Mouse (Mus musculus): ENCODE data around the gene Cep57l1. TPM values are rescaled to one million over a fixed set of nuclear protein-coding genes. Genes with fewer than 3 reads are reported as not detected.
"Not testable (repeated sequence)": the region's sequence is repeated elsewhere in the genome, so short reads cannot be mapped to it uniquely, and the experiment has no call there.

Cep57l1 gene
- total RNA-seq (2021): 1 to 10 TPM; 3.9 to 4.1 TPM
- long read RNA-seq, experiment 1, partial matches to known transcripts: 1 of 5 reads
- long read RNA-seq, experiment 1, other reads (novel, unspliced or antisense): 3 of 5 reads
- long read RNA-seq, experiment 2, partial matches to known transcripts: 1 of 2 reads
- long read RNA-seq, experiment 2, other reads (novel, unspliced or antisense): 1 of 2 reads

- peak; percentile 91 for DNase-seq
Measured at GRCm38 (mm10) chr10:41809771-41810563, at the start of gene Cep57l1, which contains the start of gene Sesn1. Gene Cep57l1, minus strand, starts transcription at chr10:41809871. Gene Sesn1, plus strand, starts transcription at chr10:41809935.

DNA sequence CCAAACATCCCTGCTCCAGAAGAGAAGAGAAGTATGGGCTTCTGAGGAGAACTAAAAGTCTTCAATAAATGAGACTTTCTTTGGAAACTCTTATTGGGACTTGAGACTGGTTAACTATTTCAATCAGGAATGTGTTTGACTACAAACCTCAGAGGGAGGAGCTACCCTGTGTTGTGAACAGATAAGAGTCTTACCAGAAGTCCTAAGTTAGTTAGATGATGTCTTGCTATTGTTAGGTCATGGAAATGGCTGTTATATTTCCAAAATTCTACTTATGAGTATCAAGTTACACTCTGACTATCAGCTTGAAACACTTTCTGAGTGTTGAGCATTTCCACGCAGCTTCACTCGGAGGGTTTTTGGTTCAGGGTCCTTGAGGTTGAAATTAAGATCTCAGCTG lies 39.0 kb upstream of the Cep57l1 start:
- no peak for DNase-seq

DNA sequence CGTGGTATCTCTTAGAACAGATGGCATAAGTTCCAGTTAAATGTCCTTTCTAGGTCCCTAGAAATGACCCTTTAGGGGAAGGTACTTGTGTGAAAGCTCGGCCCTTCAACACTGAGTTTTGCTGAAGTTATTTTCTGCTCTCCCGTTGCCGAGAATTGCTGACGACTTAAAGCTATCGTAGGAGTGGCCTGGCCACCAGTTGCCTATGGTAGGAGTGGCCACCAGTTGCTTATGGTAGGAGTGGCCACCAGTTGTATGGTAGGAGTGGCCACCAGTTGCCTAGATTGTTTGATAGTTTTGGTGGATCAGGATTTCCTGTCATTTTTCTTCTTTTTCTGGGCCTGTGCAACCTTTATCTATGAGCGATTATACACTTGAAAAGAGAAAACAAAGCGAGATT lies 38.1 kb upstream of the Cep57l1 start:
- DNase-seq: no peak

- no peak for DNase-seq
Measured at GRCm38 (mm10) chr10:41838911-41839310, 29.2 kb upstream of the Cep57l1 start.

DNA sequence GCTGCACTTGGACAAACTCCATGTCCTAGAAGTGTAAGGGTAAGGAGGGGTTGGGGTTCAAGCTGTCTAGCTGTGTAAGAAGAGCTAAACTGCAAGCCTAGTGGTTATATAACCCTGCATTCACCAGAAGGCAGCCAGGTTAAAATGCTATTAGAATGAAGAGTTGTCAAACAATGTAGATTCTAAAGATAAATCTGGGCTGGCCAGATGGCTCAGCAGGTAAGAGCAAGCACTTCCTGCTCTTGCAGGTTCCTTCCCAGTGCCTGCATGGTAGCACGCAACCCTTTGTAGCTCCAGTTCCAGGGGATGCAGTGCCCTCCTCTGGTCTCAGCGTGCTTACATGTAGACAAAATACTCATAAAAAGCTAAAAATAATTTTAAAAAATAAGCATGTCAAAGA lies 24.5 kb upstream of the Cep57l1 start:
- no peak for DNase-seq

DNA sequence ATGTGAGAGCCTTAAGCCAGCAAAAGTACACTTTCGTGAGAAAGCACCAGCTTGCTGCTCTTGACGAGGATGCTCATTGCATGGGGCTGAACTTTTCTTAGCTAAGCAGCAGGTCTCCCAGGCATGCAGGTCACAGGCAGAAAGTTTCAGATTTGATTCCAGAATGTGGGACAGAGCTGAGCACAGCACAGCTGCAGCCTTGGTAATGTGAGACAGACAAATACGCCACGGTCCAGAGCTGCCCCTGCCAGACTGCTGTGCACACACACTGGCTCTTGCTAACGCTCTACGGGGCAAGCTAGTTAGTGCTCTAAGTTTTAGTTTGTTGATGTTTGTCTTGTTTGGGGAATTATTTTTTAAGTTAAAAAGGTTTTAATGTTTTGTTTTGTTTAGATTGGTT lies 22.5 kb upstream of the Cep57l1 start:
- peak; percentile 32 for DNase-seq

- DNase-seq: peak; percentile 55
Measured at GRCm38 (mm10) chr10:41830851-41831522, 21.3 kb upstream of the Cep57l1 start.

- no peak for DNase-seq
Measured at GRCm38 (mm10) chr10:41830445-41830844, 20.8 kb upstream of the Cep57l1 start.

DNA sequence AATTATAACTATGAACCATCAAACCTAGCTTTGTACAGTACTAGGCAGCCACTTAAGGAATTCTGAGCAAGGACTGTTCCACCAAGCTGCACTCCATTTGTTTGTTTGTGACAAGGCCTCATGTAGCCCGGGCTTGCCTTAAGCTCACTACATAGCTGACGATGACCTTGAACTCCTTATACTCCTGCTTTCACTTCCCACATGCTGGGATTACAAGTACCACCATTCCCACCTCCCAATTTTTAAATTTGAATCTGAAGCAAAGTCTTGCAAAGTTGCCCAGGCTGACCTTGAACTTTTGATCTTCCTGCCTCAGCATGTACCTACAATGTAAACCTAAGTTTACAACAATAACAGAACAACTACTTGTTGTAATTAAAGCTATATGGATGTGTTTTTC lies 20.3 kb upstream of the Cep57l1 start:
- DNase-seq: no peak

GRCm38 (mm10) chr10:41829191-41829590 lies 19.5 kb upstream of the Cep57l1 start:
- DNase-seq: no peak

GRCm38 (mm10) chr10:41827784-41828183 lies 18.1 kb upstream of the Cep57l1 start:
- DNase-seq: no peak

- DNase-seq: no peak
Measured at GRCm38 (mm10) chr10:41826526-41827116, 16.9 kb upstream of the Cep57l1 start.

DNA sequence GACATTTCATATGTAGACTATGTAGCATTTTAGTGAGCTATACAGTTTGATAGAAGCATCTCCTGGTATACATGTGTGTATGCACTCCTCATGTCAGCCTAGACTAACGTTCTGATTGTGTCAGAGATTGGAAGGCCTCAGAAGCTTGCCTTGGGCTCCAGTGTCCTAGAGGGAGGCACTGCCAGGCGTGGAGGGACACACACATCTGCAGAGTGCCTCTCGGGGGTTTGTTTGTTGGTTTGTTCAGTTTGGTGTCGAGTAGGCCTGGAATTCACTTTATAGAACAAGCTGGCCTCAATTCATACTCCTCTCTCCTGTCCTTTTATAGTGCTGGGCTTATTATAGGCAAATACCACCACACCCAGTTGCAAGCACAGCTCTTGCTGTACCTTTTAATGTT lies 16.3 kb upstream of the Cep57l1 start:
- DNase-seq: no peak

DNA sequence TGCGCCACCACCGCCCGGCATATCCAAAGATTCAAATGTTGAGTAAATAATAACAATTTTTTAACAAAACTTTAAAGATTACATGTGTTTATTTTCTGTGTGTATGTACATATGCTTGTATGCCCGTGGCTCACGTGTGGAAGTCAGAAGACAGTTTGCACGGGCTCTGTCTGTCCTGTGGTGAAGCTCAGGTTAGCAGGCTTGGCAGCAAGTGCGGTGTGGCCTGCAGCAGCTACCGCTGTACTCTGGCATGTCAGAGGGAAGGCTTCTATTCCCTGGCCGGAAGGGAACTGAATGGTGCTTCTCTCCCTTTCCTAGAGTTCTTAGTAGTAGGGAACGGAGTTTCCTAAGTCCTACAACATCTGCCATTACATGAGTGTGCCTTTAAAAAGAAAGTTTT lies 15.4 kb upstream of the Cep57l1 start:
- DNase-seq: no peak

DNA sequence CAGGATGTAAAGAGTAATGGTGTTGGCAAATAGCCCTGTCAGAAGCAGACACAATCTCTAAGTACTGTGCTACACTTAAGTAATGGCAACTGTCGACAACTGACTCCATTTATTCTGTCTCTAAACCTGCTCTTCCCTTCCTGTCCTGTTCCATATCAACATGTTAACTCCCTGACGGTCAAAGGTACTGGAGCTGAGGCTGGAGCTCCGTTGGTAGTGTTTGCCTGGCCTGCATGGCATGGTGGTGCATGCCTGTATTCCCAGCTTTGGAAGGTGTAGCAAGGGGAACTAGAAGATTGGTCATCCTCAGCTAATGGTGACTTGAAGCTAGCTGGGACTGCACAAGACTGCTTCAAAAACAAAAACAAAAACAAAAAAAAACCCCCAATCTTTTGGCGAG lies 14.2 kb upstream of the Cep57l1 start:
- DNase-seq: no peak

DNA sequence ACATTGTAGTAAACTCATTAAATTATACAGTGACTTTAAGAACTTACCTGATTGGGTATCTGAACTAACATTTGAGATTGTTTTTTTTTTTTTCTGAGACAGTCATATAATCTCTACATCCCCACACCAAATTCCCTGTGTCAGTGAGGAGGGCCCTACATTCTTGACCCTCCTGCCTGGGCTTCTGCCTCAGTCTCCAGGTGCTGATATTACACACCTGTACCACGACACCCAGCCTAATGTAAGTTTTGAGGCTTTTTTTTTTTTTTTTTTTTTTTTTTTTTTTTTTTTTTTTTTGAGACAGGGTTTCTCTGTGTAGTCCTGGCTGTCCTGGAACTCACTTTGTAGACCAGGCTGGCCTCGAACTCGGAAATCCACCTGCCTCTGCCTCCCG lies 13.6 kb upstream of the Cep57l1 start:
- not testable (repeated sequence) for DNase-seq

GRCm38 (mm10) chr10:41822573-41823281 lies 13.1 kb upstream of the Cep57l1 start:
- no peak for DNase-seq

- no peak for DNase-seq
Measured at GRCm38 (mm10) chr10:41821171-41821570, 11.5 kb upstream of the Cep57l1 start.

GRCm38 (mm10) chr10:41820401-41820800 lies 10.7 kb upstream of the Cep57l1 start:
- no peak for DNase-seq

- DNase-seq: no peak
Measured at GRCm38 (mm10) chr10:41819307-41819706, 9.6 kb upstream of the Cep57l1 start.

GRCm38 (mm10) chr10:41818733-41819070 lies 9.0 kb upstream of the Cep57l1 start:
- DNase-seq: not testable (repeated sequence)

DNA sequence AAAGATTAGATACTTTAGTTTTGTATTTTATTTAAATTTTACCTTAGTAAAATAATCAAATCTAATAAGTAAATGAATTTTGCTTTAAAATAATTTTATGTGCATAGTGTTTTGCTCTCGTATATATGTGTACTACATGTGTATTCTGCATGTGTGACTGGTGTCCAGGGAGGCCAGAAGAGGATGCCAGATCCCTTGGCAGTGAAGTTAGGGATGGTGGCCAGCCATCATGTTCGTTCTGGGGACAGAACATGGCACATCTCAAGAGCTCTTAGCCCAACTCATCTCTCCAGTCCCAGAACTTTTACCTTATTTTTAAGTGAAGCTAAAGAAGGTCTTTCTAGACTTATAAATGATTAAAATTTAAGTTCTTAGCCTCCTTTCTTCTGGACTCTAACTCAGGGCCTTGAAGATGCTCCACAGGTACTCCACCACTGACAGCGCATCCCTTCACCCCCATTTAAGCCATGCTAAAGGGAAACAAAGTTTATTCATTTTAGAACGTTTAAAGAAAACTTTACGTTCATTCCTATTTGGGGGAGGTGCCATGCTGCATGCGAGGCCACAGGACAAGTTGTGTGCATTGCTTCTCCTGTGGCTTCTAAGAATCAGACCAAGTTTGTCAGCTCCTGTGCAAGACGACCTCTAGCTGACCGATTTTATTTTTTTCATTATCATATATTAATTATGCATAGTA lies 8.5 kb upstream of the Cep57l1 start:
- no peak for DNase-seq

All from gastrocnemius, postnatal 10 days (tissue).